Mouse (Mus musculus) right cerebral cortex, postnatal 4 days (tissue): ENCODE results near the gene Vmn2r104.

Source experiments
- DNase-seq: peaks from one replicate; pipeline ENCODE4 v3.0.0-alpha.2; 2022

Vmn2r104 gene

GRCm38 (mm10) chr17:20048236-20048635 is at the start of gene Vmn2r104:
Gene Vmn2r104 (minus strand): TSS chr17:20048336.
- no peak for DNase-seq

- DNase-seq, result no peak
Observed at GRCm38 (mm10) chr17:20074090-20074489, 26.0 kb upstream of the Vmn2r104 start.

GRCm38 (mm10) chr17:20071656-20072396 is 23.7 kb upstream of the Vmn2r104 start:
- DNase-seq, result no peak
